Mouse (Mus musculus) MEL (cell line): ENCODE results near the gene Hsf4. TPM values are rescaled to one million over a fixed set of nuclear protein-coding genes. Genes with fewer than 3 reads are reported as not detected.

Source experiments
- DNase-seq: peaks from one replicate; pipeline ENCODE4 v3.0.0; 2011; ENCODE audit warnings: low read depth, low spot score
- H3K27ac ChIP-seq: 2 replicates; pipeline ENCODE4 v1.5.1; 2012; ENCODE audit warnings: low read depth, mild to moderate bottlenecking, control low read depth, low read length, moderate library complexity; ENCODE audit not compliant: control insufficient read depth
- H3K27me3 ChIP-seq, 2 experiments: fragments of 150-350 bp in 1 of 2; sonication (generic) in 1 of 2; 2 replicates each; pipeline ENCODE4 v1.6.1; 2012; ENCODE audit warnings: low read length in 2 of 2, mild to moderate bottlenecking in 2 of 2, improper control_type of control experiment in 1 of 2, moderate library complexity in 1 of 2; ENCODE audit not compliant: insufficient read depth in 2 of 2, control insufficient read depth in 1 of 2
- H3K36me3 ChIP-seq, 2 experiments: 2 replicates each; pipeline ENCODE4 v1.6.1; 2012 to 2014; ENCODE audit warnings: low read length in 2 of 2, improper control_type of control experiment in 1 of 2, inconsistent platforms in 1 of 2, mild to moderate bottlenecking in 1 of 2; ENCODE audit not compliant: insufficient read depth in 2 of 2, control insufficient read depth in 1 of 2
- H3K4me1 ChIP-seq, 2 experiments: fragments of 150-350 bp in 1 of 2; sonication (generic) in 1 of 2; 2 replicates each; pipeline ENCODE4 v1.6.1; 2012; ENCODE audit warnings: low read length in 2 of 2, improper control_type of control experiment in 1 of 2, mild to moderate bottlenecking in 1 of 2; ENCODE audit not compliant: insufficient read depth in 2 of 2, control insufficient read depth in 1 of 2
- H3K4me3 ChIP-seq, 2 experiments: fragments of 150-350 bp in 1 of 2; sonication (generic) in 1 of 2; 2 replicates each; pipeline ENCODE4 v1.5.1; 2012; ENCODE audit warnings: low read depth in 2 of 2, low read length in 2 of 2, mild to moderate bottlenecking in 2 of 2, moderate library complexity in 2 of 2, control low read depth in 1 of 2, improper control_type of control experiment in 1 of 2; ENCODE audit not compliant: control insufficient read depth in 1 of 2, insufficient read depth in 1 of 2
- H3K79me2 ChIP-seq: 2 replicates; pipeline ENCODE4 v1.6.1; 2012; ENCODE audit warnings: mild to moderate bottlenecking, low read length, moderate library complexity; ENCODE audit not compliant: control insufficient read depth, poor library complexity, insufficient read depth
- H3K9ac ChIP-seq: 2 replicates; pipeline ENCODE4 v1.6.1; 2012; ENCODE audit warnings: low read depth, mild to moderate bottlenecking, control low read depth, low read length, moderate library complexity; ENCODE audit not compliant: control insufficient read depth, poor library complexity, severe bottlenecking
- H3K9me3 ChIP-seq: fragments of 150-350 bp; sonication (generic); replicated peaks from 2 replicates; pipeline ENCODE4 v1.6.1; 2012; ENCODE audit warnings: mild to moderate bottlenecking, low read length, improper control_type of control experiment, moderate library complexity; ENCODE audit not compliant: insufficient read depth
- BHLHE40 ChIP-seq: IDR thresholded peaks from 2 replicates; pipeline ENCODE4 v1.6.1; 2012; ENCODE audit warnings: low read depth, mild to moderate bottlenecking, inconsistent platforms, low read length, improper control_type of control experiment, borderline replicate concordance
- CHD2 ChIP-seq: IDR thresholded peaks from 2 replicates; pipeline ENCODE4 v1.6.1; 2011; ENCODE audit warnings: low read length, improper control_type of control experiment
- E2F4 ChIP-seq: IDR thresholded peaks from 2 replicates; pipeline ENCODE4 v1.6.1; 2011; ENCODE audit warnings: low read depth, low read length, improper control_type of control experiment, borderline replicate concordance
- ETS1 ChIP-seq: IDR thresholded peaks from 2 replicates; pipeline ENCODE4 v1.6.1; 2012; ENCODE audit warnings: low read depth, mild to moderate bottlenecking, inconsistent platforms, low read length, improper control_type of control experiment, moderate library complexity
- MAFK ChIP-seq: IDR thresholded peaks from 2 replicates; pipeline ENCODE4 v1.6.1; 2011; ENCODE audit warnings: low read depth, mild to moderate bottlenecking, low read length, improper control_type of control experiment, borderline replicate concordance
- MEF2A ChIP-seq: IDR thresholded peaks from 2 replicates; pipeline ENCODE4 v1.6.1; 2014; ENCODE audit warnings: low read depth, mild to moderate bottlenecking, inconsistent platforms, low read length, improper control_type of control experiment; ENCODE audit not compliant: poor library complexity, insufficient replicate concordance, severe bottlenecking; ENCODE audit errors: extremely low read depth
- POLR2A ChIP-seq, 2 experiments: IDR thresholded peaks; 2 replicates each; pipeline ENCODE4 v1.6.1; 2011 to 2012; ENCODE audit warnings: low read length in 2 of 2, mild to moderate bottlenecking in 2 of 2, control low read depth in 1 of 2, improper control_type of control experiment in 1 of 2, low read depth in 1 of 2, moderate library complexity in 1 of 2; ENCODE audit not compliant: control insufficient read depth in 1 of 2, insufficient read depth in 1 of 2, poor library complexity in 1 of 2
- RAD21 ChIP-seq: IDR thresholded peaks from 2 replicates; pipeline ENCODE4 v1.6.1; 2011; ENCODE audit warnings: mild to moderate bottlenecking, low read depth, low read length, improper control_type of control experiment
- TAL1 ChIP-seq: IDR thresholded peaks from 2 replicates; pipeline ENCODE4 v1.6.1; 2012; ENCODE audit warnings: mild to moderate bottlenecking, inconsistent platforms, low read length, moderate library complexity, mixed read lengths
- TBP ChIP-seq: IDR thresholded peaks from 2 replicates; pipeline ENCODE4 v1.8.0; 2011; ENCODE audit warnings: low read depth, low read length, improper control_type of control experiment
- USF1 ChIP-seq: IDR thresholded peaks from 2 replicates; pipeline ENCODE4 v1.6.1; 2014; ENCODE audit warnings: low read depth, mild to moderate bottlenecking, inconsistent platforms, low read length, improper control_type of control experiment, moderate library complexity
- ZKSCAN1 ChIP-seq: IDR thresholded peaks from 2 replicates; pipeline ENCODE4 v1.6.1; 2012; ENCODE audit warnings: low read depth, mild to moderate bottlenecking, inconsistent platforms, low read length, improper control_type of control experiment, moderate library complexity
- ZMIZ1 ChIP-seq: IDR thresholded peaks from 2 replicates; pipeline ENCODE4 v1.6.1; 2012; ENCODE audit warnings: low read depth, mild to moderate bottlenecking, inconsistent platforms, low read length, improper control_type of control experiment, moderate library complexity
- polyA plus RNA-seq, 2 experiments: library from polyadenylated mRNA; stranded (reverse) in 1 of 2; unstranded in 1 of 2; fragments of >175 nt in 1 of 2; fragments of >200 nt in 1 of 2; gene quantifications; 2 replicates each; pipeline versions ENCODE4 v1.2.1 to v1.2.4; 2012; ENCODE audit warnings: low replicate concordance in 2 of 2, low read depth in 1 of 2; ENCODE audit not compliant: insufficient read length in 2 of 2, insufficient read depth in 1 of 2, missing spikeins in 1 of 2
- total RNA-seq: library from RNA; depleted of rRNA; stranded (reverse); fragments of 300-350 nt; gene quantifications from 2 replicates; pipeline ENCODE4 v1.2.3, GENCODE M21; 2012

Hsf4 gene
- total and polyA plus RNA-seq, 3 experiments = 1.7 to 7.1 TPM; not detected in 1

DNA sequence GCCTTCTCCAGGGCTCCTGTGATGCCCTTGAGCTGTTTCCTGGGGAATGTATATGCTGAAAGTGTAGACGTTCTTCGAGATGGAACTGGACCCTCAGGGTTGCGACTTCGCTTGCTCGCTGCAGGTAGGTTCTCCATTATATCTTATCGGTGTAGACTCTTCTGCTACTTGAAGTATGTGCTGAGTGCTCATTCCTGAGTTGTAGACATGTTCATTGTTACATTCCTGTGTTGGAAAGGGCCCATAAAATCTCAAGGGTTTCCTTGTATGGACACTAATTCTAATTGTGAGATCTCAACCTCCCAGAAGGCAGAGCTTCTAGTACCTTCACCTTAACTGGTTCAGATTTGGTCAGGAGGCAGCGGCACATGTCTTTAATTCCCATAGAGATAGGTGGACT is 28.6 kb upstream of the Hsf4 start:
- Histone ChIP-seq H3K36me3 (peaks cover 3 to 5% of the 10 kb centered on the region in 2 experiments), H3K27ac (no peak overlapping the region), H3K4me3 (no peak overlapping the region), H3K79me2 (no peaks in the 10 kb centered on the region), H3K27me3 (no peaks in the 10 kb centered on the region), H3K9me3 (no peaks in the 10 kb centered on the region), H3K4me1 (peaks cover 0 to 3% of the 10 kb centered on the region in 2 experiments; a peak in 2 of 4 replicates), H3K9ac (no peak overlapping the region)
- no peak for DNase-seq
- TF ChIP-seq ZKSCAN1 = no peak
- TF ChIP-seq MEF2A = no peak
- no peak for TF ChIP-seq ZMIZ1
- TF ChIP-seq ETS1 = no peak
- no peak for TF ChIP-seq POLR2A (IDR thresholded peaks at IDR 0.05; ENCODE audit: control insufficient read depth in 1 of 2, insufficient read depth in 1 of 2, low read depth in 1 of 2, low read length in 2 of 2, poor library complexity in 1 of 2)
- no peak for TF ChIP-seq TBP
- no peak for TF ChIP-seq E2F4
- no peak for TF ChIP-seq USF1

DNA sequence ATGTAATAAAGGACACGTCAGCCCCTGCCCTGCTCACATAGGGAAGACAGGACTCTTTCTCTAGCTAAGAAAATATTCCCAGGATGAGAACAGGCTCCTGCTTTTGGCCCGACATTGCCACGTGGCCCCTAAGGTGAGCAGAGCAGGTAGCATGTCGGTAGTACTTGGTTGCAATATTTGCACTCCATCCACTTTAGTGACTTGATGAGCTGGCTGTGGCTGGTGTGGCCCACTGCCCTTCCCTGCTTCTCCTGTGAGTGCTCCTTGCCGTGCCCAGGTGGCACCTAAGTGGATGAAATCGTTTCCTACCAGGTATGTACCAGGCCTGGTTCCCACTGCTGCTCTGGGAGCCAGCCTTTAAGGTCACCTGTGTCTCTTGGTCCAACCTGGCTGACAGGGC is 17.6 kb upstream of the Hsf4 start:
- no peak for DNase-seq
- Histone ChIP-seq H3K79me2 (no peaks in the 10 kb centered on the region; the same call in 1 of the 2 replicates), H3K36me3 (peaks cover 2 to 13% of the 10 kb centered on the region in 2 experiments), H3K4me1 (peaks cover 2 to 14% of the 10 kb centered on the region in 2 experiments; a peak in 3 of 4 replicates), H3K4me3 (no peak overlapping the region), H3K27me3 (no peaks in the 10 kb centered on the region), H3K9me3 (no peaks in the 10 kb centered on the region), H3K27ac (no peak overlapping the region), H3K9ac (no peak overlapping the region)
- TF ChIP-seq RAD21 (no peak), CHD2 (no peak), POLR2A (IDR thresholded peaks at IDR 0.05; ENCODE audit: control insufficient read depth in 1 of 2, insufficient read depth in 1 of 2, low read depth in 1 of 2, low read length in 2 of 2, poor library complexity in 1 of 2) (no peak), MAFK (no peak), TAL1 (no peak), BHLHE40 (no peak)
